Mouse (Mus musculus) intestine, embryonic 15.5 days (tissue): ENCODE data around the gene Tldc2. TPM values are rescaled to one million over a fixed set of nuclear protein-coding genes. Genes with fewer than 3 reads are reported as not detected.

ENCODE experiments used
- ATAC-seq: fragments of 200-750 bp; cut with Nextera tagmentation; 2 replicates; pipeline ENCODE4 v1.8.0; 2017; ENCODE audit warnings: moderate TSS enrichment, moderate library complexity
- H3K27ac ChIP-seq: fragments of 300-500 bp; sonication (generic); 2 replicates; pipeline ENCODE4 v1.5.1; 2015; ENCODE audit warnings: mild to moderate bottlenecking, inconsistent platforms
- H3K27me3 ChIP-seq: fragments of 300-500 bp; sonication (generic); replicated peaks from 2 replicates; pipeline ENCODE4 v1.6.1; 2015; ENCODE audit warnings: inconsistent platforms
- H3K36me3 ChIP-seq: fragments of 300-500 bp; sonication (generic); 2 replicates; pipeline ENCODE4 v1.6.1; 2015; ENCODE audit warnings: inconsistent platforms
- H3K4me1 ChIP-seq: fragments of 300-500 bp; sonication (generic); replicated peaks from 2 replicates; pipeline ENCODE4 v1.6.1; 2015; ENCODE audit warnings: inconsistent platforms
- H3K4me2 ChIP-seq: fragments of 300-500 bp; sonication (generic); replicated peaks from 2 replicates; pipeline ENCODE4 v1.6.1; 2015; ENCODE audit warnings: mild to moderate bottlenecking, inconsistent platforms
- H3K4me3 ChIP-seq: fragments of 300-500 bp; sonication (generic); replicated peaks from 2 replicates; pipeline ENCODE4 v1.5.1; 2015; ENCODE audit warnings: inconsistent platforms
- H3K9ac ChIP-seq: fragments of 300-500 bp; sonication (generic); 2 replicates; pipeline ENCODE4 v1.6.1; 2015; ENCODE audit warnings: inconsistent platforms
- H3K9me3 ChIP-seq: fragments of 300-500 bp; sonication (generic); 2 replicates; pipeline ENCODE4 v1.6.1; 2016; ENCODE audit warnings: inconsistent platforms
- WGBS: fragments of 180-500 bp; shearing (Covaris S2); methylation state at CpG from one replicate; pipeline ENCODE4 v1.1.7; 2015; 5-methylcytosine and 5-hydroxymethylcytosine counted together
- polyA plus RNA-seq: library from polyadenylated mRNA; unstranded; fragments of >200 nt; fragmentation: Nextera tagmentation; extraction: Ambion mirVana; gene quantifications from 2 replicates; pipeline ENCODE4 v1.2.1, GENCODE M21; 2015

The Tldc2 gene
- polyA plus RNA-seq, 1 experiment from 2014 or later: not detected

DNA sequence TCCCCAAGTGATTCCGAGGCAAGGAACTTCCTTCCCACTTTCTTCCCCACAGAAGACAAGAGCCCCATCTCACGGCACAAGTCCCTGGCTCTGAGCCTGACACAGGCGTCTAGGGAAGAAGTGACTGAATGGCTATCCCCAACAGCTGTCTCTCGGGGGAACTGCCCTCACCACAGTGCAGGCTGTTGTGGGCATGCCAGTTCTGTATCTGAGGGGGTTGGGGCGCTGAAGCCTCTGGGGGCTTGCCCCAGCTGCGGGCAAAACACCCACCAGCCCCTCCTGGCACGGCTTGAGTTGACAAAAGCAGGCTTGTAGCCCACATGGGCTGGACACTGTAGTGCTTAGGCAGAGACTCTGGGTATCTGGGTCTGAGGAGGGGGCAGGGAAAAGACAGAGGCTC is 22.7 kb upstream of the Tldc2 start:
- Histone ChIP-seq H3K9me3 (no peaks in the 10 kb centered on the region), H3K4me3 (no peak overlapping the region), H3K36me3 (no peaks in the 10 kb centered on the region), H3K9ac (no peak overlapping the region), H3K27ac (no peak overlapping the region), H3K4me2 (no peak overlapping the region), H3K4me1 (peaks cover 51% of the 10 kb centered on the region), H3K27me3 (no peaks in the 10 kb centered on the region)
- 58% methylated on average over 7 of the region's 7 CpGs for WGBS
- no peak for ATAC-seq

DNA sequence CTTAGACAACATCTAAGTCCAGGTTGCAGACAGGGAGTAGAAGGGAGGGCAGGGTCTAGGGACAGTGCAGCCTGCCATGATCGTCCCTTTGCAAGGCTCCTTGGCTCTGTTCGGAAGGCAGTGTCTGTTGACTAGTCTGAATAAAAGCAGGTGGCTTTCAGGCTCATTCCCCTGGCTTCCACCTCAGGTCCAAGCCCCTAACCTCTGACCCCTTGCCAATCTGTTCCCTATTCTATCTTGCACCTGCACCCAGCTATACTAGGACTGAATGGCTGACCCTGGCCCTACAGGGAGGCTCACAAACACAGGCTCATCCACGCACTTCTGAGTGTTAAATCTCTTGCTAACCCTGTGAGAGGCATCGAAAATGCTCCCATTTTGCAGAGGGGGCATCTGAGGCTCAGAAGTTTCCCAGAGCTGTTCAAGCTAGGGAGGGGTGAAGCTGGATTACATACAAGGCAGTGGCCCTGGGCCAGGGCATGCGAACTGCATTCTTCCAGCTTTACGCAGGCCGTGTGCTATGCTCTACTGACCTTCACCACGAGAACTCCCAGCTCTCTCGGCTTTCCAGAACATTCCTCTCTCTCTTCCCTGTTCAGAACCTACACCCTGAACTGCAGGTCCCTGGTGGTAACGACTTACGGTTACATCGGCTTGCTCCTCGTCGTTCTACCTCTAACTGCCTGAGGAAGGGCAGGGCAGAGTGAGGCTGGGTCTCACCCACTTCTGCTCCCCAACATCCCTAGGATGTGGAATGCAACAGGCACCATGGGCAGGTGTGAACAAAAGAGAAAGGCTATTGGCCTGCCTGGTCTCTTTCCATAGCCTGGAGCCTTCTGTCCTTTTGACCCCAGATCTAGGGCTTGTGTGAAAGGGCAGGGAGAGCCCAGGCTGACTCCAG is 21.6 kb upstream of the Tldc2 start:
- Histone ChIP-seq H3K36me3 (no peaks in the 10 kb centered on the region), H3K27ac (peak overlapping the region; percentile 56), H3K4me2 (peak overlapping the region; percentile 4; the same call in 1 of the 2 replicates), H3K9me3 (no peaks in the 10 kb centered on the region), H3K4me1 (peaks cover 56% of the 10 kb centered on the region), H3K4me3 (no peak overlapping the region), H3K27me3 (no peaks in the 10 kb centered on the region), H3K9ac (no peak overlapping the region)
- WGBS: 74% methylated on average over 14 of the region's 14 CpGs
- no peak for ATAC-seq

DNA sequence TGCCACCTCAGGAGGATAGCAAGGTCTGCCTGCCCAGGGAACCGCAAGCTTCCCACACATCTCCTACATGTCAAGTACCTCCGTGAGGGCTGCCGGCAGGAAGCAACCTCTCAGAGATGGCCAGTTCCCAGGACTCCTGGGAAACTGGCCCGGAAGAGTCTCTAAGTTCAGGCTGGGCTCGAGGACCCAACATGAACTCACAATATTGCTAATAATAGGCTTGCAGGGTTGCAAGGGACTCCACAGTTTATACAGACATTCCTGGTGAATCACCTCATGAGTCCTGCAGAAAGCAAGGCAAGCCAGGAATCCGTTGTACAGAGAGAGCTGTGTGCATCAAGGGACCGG is 21.0 kb upstream of the Tldc2 start:
- no peaks in the 10 kb centered on the region for H3K9me3 ChIP-seq
- no peaks in the 10 kb centered on the region for H3K36me3 ChIP-seq
- 0 out of 2 replicates have a peak, but pooled peaks have one; percentile 19 for ATAC-seq
- no peaks in the 10 kb centered on the region for H3K27me3 ChIP-seq
- H3K4me2 ChIP-seq: peak overlapping the region; percentile 4; the same call in 1 of the 2 replicates
- no peak overlapping the region for H3K9ac ChIP-seq
- peak overlapping the region; percentile 56 for H3K27ac ChIP-seq
- H3K4me1 ChIP-seq: peaks cover 63% of the 10 kb centered on the region
- no peak overlapping the region for H3K4me3 ChIP-seq
- 41% methylated on average over 7 of the region's 7 CpGs for WGBS

DNA sequence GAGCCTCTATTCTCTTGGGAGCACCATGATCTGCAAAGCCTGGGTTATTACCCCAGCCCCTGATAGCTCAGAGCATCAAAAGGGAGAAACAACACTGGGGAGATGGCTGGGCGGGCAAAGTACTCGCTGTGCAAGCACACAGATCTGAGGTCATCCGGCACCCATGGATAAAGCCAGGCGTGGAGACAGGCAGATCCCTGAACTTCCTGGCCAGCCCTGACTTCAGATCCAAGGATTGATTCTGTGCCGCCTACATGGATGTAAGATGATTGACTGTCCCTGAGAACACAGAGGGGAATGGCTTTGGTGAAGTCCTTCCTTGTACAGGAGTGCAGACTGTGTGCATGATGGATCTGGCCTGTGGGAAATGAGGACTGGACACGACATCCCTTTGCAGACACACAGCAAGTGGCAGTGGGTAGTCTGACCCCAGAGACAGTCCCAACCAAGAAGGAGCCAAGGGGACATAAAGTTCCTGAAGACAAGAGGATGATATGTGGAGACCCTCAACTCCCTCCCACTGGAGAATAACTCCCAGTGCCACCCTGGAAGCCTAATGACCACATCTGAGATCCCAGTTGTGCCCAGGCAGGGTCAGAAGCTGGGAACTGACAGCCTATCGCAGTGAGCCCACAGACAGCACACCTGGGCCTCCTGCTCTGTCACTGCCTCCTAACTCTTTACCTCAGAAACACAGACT is 20.0 kb upstream of the Tldc2 start:
- ATAC-seq: no peak
- Histone ChIP-seq H3K9ac (no peak overlapping the region), H3K27ac (peak overlapping the region; percentile 28; the same call in 1 of the 2 replicates), H3K9me3 (no peaks in the 10 kb centered on the region), H3K4me1 (peaks cover 73% of the 10 kb centered on the region), H3K27me3 (no peaks in the 10 kb centered on the region), H3K4me3 (no peak overlapping the region), H3K4me2 (no peak overlapping the region), H3K36me3 (no peaks in the 10 kb centered on the region)
- WGBS: 68% methylated on average over 7 of the region's 7 CpGs

DNA sequence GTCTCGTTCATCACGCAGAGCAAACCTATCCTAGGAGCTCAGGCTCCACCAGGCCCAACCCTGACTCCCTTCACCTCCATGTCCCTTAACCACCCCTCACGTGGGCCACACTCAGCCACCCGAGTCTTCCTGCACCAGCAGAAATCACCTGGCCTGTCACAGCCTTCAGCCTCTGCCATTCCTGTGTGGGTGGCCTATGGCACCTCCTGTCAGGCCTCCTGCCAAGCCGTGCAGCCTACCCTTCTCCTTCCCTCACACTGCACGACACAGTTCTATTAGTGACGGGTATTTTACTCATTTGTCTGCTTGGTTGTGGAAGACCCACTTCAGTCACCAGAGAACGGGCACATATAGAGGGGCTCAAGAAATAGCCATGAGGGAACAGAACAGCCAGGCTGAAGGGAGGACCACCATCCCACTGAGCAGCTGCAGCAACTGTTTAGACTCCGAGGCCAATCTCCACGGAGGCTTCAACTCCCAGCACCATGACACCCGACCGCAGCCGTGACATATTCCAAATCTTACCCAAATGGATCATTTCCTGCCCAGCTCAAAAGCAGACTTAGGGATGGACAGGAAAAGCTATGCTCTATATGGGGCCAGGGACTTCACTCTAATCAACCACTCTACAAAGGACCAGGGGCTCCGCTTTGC is 18.0 kb upstream of the Tldc2 start:
- no peak for ATAC-seq
- peak overlapping the region; percentile 8; the same call in 1 of the 2 replicates for H3K9ac ChIP-seq
- peak overlapping the region; percentile 86 for H3K27ac ChIP-seq
- H3K27me3 ChIP-seq: no peaks in the 10 kb centered on the region
- WGBS: 46% methylated on average over 14 of the region's 14 CpGs
- no peaks in the 10 kb centered on the region for H3K36me3 ChIP-seq
- H3K4me1 ChIP-seq: peaks cover 88% of the 10 kb centered on the region
- no peaks in the 10 kb centered on the region for H3K9me3 ChIP-seq
- H3K4me2 ChIP-seq: peak overlapping the region; percentile 31
- H3K4me3 ChIP-seq: no peak overlapping the region

DNA sequence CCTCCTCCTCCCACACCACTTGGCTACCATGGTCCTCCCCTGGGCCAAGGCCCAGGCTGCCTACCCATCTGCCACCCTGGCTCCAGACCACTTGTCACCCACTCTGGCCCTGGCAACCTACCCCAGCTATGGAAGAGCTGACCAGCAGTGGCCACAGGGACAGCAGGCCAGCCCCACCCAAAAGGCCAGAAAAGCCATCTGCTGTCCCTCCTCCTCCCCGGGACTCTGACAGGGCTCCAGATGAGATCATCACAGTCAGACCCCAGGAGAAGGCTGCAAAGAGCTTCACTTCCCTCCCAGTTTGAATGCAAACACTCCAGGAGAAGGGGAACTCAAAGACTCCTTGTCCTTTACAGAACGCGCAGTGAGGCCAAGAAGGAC is 17.5 kb upstream of the Tldc2 start:
- WGBS: 47% methylated on average over 3 of the region's 3 CpGs
- no peaks in the 10 kb centered on the region for H3K36me3 ChIP-seq
- peaks cover 88% of the 10 kb centered on the region for H3K4me1 ChIP-seq
- H3K4me2 ChIP-seq: peak overlapping the region; percentile 31
- no peaks in the 10 kb centered on the region for H3K27me3 ChIP-seq
- no peak overlapping the region for H3K4me3 ChIP-seq
- peak overlapping the region; percentile 8; the same call in 1 of the 2 replicates for H3K9ac ChIP-seq
- no peak for ATAC-seq
- no peaks in the 10 kb centered on the region for H3K9me3 ChIP-seq
- peak overlapping the region; percentile 86 for H3K27ac ChIP-seq

DNA sequence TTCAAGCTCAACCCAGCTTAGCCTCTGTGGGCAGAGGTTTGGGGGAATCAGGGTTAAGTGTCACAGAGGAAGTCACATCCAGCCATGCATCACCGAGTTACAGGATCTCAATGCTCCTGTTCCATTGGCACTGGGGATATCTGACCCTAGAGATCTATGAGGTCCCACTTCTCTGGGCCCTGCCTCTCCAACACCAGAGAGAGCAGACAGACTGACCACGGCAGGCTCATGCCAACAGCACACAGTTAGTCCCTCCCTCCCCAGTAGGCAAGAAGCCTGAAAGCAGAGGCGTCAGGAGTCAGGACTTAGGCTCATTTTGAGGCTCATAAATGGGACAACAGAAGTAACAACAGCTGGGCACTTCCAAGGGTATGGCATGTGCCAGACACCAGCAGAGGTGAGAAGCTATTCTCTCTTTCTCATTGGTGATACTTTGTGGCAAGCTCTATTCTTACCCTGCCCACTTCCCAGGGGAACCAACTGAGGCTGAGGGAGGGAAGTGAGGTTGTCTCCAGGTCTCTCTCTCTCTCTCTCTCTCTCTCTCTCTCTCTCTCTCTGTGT is 17.0 kb upstream of the Tldc2 start:
- ATAC-seq: no peak
- Histone ChIP-seq H3K4me1 (peaks cover 86% of the 10 kb centered on the region), H3K27me3 (no peaks in the 10 kb centered on the region), H3K9me3 (no peaks in the 10 kb centered on the region), H3K36me3 (no peaks in the 10 kb centered on the region), H3K4me3 (no peak overlapping the region), H3K9ac (0 out of 2 replicates have a peak overlapping the region, but pooled peaks have one; percentile 8), H3K27ac (peak overlapping the region; percentile 86), H3K4me2 (peak overlapping the region; percentile 31)
- 44% methylated on average over 3 of the region's 3 CpGs for WGBS

DNA sequence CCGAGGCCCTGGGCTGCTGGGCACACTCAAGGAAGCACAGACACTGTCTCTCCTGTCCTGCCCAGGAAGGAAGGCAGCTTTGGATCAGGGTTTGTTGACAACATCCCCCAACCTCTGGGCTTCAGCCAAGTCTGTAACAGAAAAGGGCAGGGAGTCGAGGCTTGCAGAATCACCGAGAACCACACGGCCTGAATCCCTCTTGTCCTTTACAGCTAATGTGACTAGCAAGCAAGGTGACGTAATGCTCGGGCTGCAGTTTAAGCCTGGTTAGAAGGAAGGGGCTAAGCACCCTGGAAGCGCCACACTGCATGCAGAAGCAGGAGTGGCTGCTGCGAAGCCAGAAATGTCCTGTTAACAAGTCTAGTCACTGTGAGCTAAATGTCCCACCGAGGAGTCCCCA is 16.5 kb upstream of the Tldc2 start:
- peak overlapping the region; percentile 31 for H3K4me2 ChIP-seq
- peak overlapping the region; percentile 86 for H3K27ac ChIP-seq
- WGBS: 30% methylated on average over 9 of the region's 9 CpGs
- no peaks in the 10 kb centered on the region for H3K9me3 ChIP-seq
- no peak overlapping the region for H3K9ac ChIP-seq
- no peak overlapping the region for H3K4me3 ChIP-seq
- peak; percentile 34; the same call in 1 of the 2 replicates for ATAC-seq
- H3K36me3 ChIP-seq: no peaks in the 10 kb centered on the region
- no peaks in the 10 kb centered on the region for H3K27me3 ChIP-seq
- peaks cover 85% of the 10 kb centered on the region for H3K4me1 ChIP-seq

DNA sequence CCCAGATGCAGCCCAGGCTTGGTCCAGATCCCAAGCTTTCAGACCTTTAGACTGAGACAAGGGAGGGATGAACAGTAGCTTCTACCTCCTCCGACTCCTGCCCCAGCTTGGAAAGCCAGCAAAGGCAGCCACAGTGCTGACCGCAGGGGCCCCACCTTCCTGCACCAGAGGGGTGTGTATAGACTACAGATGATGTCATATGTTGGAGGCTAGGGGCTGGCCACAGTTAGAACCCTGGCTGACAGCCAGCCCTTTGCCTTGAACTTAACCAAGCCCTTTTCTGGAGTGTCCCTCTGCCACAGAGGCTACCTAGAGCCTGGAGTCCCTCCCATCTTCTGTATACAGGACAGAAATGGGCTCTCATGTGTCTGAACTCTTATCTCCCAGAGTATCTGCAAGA is 15.3 kb upstream of the Tldc2 start:
- Histone ChIP-seq H3K4me1 (peaks cover 87% of the 10 kb centered on the region), H3K4me2 (peak overlapping the region; percentile 31)
- WGBS: 12% methylated on average over 2 of the region's 2 CpGs

DNA sequence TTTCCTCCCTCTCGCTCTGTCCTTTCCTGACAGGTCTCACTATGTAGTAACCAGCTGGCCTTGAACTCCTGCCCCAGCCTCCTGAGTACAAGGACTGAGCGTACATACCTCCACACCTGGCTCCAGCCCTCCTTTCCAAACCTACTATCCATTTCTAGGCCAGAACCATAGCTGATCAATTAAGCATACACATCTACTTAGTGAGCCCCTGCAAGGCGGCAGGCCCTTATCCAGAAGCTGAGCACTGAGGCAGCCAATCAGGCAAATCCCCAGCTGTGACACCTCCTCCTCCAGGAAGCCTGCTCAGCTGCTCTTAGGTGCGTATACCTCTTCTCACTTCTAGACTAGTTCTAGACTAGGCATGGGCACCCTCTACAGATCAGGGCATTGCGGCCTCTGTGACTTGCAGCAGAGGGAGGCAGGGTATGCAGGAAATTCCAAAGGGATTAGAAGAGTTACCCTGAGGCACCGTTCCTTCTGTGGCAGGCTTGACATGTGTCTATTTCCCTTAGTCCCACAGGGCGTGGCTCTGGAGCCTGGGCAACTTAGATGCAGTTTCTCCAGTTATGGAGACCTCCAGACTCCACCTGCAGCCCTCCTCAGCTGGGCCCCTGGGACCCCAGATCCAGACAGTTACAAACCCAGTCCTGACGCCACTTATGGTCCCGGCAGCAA is 14.4 kb upstream of the Tldc2 start:
- no peak for ATAC-seq
- Histone ChIP-seq H3K36me3 (no peaks in the 10 kb centered on the region), H3K27me3 (no peaks in the 10 kb centered on the region), H3K27ac (peak overlapping the region; percentile 86), H3K4me1 (peaks cover 87% of the 10 kb centered on the region), H3K4me2 (no peak overlapping the region; the same call in 1 of the 2 replicates), H3K9me3 (no peaks in the 10 kb centered on the region), H3K4me3 (no peak overlapping the region), H3K9ac (no peak overlapping the region)
- 71% methylated on average over 9 of the region's 9 CpGs for WGBS

More for the DNA sequence above, 15.3 kb upstream of the Tldc2 start:
- no peak overlapping the region for H3K4me3 ChIP-seq
- no peaks in the 10 kb centered on the region for H3K36me3 ChIP-seq
- H3K27ac ChIP-seq: peak overlapping the region; percentile 86
- no peaks in the 10 kb centered on the region for H3K9me3 ChIP-seq
- ATAC-seq: peak; percentile 72
- H3K27me3 ChIP-seq: no peaks in the 10 kb centered on the region
- peak overlapping the region; percentile 8; the same call in 1 of the 2 replicates for H3K9ac ChIP-seq

DNA sequence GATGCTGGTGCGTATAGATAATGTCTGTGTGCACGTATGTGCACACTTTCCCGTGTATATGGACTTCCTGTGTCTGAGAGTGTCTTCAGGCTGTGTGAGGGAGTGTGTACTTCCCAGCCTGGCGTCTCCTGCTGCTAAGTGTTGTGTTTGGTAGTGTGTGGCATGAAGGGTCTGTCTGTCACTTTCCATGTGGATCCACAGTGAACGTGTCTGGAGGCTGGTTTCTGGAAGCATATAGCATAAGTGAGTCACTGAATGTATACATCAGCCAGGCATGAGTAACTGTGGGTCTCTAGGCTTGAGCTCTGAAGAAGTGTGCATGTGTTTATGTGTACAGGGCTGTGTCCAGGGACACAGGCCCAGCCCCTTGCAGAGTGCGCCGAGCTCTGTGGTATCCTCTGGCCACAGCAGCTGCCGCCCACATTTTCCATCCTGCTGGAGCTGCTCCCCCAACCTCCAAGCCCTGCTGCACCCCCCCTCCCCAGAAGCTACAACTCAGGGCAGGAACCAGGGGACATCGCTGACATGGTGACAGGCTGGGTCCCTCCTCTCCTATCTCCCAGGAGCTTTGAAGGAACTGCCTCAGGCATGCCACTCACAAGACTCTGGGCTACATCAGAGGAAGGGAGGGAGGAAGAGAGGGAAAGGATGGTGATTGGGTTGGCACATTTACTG is 13.3 kb upstream of the Tldc2 start:
- Histone ChIP-seq H3K27ac (0 out of 2 replicates have a peak overlapping the region, but pooled peaks have one; percentile 27), H3K36me3 (no peaks in the 10 kb centered on the region), H3K4me2 (no peak overlapping the region; the same call in 1 of the 2 replicates), H3K27me3 (no peaks in the 10 kb centered on the region), H3K9ac (no peak overlapping the region), H3K9me3 (no peaks in the 10 kb centered on the region), H3K4me3 (no peak overlapping the region), H3K4me1 (peaks cover 87% of the 10 kb centered on the region)
- no peak for ATAC-seq
- 55% methylated on average over 9 of the region's 9 CpGs for WGBS
